Mouse (Mus musculus) CH12F3 (cell line): Measurements from ENCODE around the gene Psg18.
"Not testable (repeated sequence)": the region's sequence is repeated elsewhere in the genome, so short reads cannot be mapped to it uniquely, and the experiment has no call there.

Experiments
- in situ Hi-C: fragments of 300-500 bp; cut with MboI; formaldehyde crosslinking; loops from 2 replicates; pipeline ENCODE4 v1.14.3; 2020; ENCODE audit warnings: low sequenced_read_pairs

The Psg18 gene

DNA sequence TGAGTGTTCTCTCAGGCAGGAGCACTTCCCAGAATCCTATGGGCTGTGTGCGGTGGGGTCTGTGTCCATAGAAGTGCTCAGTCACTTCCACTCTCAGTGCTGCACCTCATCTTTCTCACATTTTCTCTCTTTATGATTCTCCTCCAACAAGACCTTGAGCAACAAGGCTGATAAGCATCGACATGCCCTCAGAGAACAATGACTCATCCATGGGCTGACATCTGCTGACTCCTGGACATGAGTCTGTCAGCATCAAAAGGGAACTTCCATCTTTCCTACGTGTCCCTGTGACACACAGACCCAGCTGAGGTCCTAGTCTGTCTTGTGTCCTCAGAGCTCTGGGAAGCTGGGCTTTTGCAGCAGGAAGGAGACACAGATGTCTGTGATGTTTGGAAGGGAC lies at the start of gene Psg18:
TSS of gene Psg18 (minus strand) at position 101 of the 400 bp plus-strand sequence.
- in situ Hi-C loops = not testable (repeated sequence)

DNA sequence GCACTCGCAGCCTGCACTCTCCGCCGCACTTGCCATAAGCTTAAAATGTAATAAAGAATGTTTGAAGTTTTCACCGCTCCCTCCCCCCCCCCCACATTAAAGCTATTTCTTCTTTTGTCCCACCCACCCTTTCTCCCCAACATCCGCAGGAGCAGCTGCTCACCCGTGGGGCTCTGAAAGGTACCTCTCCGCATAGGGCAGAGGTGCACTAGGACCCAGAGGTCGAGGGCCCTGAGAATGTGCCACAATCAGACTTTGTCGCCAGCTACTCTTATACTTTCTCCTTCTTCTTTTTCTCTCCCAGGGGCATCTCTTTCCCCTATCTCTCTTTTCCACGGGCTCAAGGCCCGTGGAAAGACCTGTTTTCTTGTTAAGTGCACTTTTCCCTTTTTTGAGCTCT lies 48.6 kb upstream of the Psg18 start:
- in situ Hi-C loops = no loop called here

DNA sequence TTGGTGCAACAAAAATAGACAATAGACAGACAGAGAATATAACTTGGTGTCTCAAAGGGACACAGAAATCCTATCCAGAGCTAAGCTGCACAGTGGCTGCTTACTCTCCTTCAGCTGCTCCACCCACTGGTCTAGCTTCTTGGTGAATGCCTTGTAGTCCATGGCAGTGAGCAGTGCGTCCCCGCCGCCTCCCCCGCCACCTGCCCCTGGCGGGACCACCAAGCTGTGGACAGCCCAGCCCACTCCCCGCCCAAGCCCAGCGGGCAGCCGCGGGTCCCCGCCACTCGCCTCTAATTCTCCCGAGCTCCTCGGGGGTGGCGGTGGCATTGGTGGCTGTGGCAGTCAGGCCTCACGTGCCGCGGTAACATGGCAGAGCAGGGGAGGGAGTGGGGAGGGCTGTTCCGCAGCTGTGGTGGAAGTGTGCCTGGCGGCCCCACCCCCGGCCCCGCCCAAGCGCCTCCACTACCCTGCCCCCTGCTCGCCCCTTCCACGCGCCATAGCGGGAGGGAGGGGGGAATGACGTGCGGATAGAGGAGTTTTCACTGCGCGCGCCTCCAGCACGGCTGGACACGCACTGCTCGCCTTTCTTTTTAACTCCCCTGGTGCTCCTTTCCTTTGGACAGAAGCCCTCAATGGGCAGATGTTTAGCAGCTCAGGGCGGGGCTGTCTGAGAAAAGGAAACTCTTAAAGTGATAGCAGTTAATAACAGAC lies 47.9 kb upstream of the Psg18 start:
- in situ Hi-C loops = no loop called here

DNA sequence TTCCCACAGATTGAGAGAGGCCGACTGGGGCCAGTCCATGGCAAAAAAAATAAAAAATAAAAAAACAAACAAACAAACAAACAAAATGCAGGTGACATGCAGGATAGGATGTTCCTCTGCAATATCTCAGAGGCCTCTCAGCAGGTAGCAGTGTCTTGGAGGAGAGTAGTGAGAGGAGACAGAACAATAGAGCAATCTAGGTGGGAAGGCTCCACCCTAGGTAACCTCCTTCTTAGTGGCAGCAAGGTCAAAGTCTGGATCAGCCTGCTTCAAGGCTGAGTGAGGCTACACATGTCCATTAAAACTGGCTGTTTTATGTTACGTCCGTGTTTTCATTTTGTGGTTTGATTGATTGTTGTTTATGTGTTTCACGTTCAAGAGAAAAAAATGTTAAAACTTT lies 36.7 kb upstream of the Psg18 start:
- in situ Hi-C loops = not testable (repeated sequence)

- in situ Hi-C loops = no loop called here
Measured at GRCm38 (mm10) chr7:18378295-18378694, 23.5 kb upstream of the Psg18 start.

DNA sequence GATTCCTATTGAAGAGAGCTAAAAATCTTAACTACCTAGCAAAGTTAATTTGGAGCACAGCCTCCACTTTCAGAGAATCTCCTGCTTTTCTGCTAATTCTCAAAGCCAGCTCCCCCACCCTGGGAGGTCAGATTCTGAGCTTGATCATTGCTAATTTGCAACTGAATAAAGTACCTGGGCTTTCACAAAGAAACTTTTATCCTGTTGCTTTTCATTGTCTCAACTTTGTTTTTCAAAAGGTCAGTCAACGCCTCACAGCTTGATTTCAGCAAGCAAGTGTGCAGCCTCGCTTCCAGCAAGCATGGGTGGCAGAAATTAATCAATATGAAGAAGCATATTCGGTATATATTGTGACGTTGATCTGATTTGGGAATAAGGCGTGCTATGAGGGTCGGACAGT lies 19.4 kb downstream of the Psg18 start:
- in situ Hi-C loops = not testable (repeated sequence)
